Mouse (Mus musculus) liver, embryonic 15.5 days (tissue): ENCODE measurements at regions not wholly inside any gene's neighbourhood (a gene's known extent, or its start where the extent isn't known, plus 50 kb on each side); places are given as distances from the start of the nearest gene placed in this dataset.
"Not testable (repeated sequence)": the region's sequence is repeated elsewhere in the genome, so short reads cannot be mapped to it uniquely, and the experiment has no call there.

Source experiments
- ATAC-seq: fragments of 200-750 bp; cut with Nextera tagmentation; 2 replicates; pipeline ENCODE4 v1.8.0; 2017; ENCODE audit warnings: moderate number of reproducible peaks, mild to moderate bottlenecking, moderate library complexity; ENCODE audit not compliant: insufficient read depth
- H3K27ac ChIP-seq: fragments of 300-500 bp; sonication (generic); replicated peaks from 2 replicates; pipeline ENCODE4 v1.5.1; 2015; ENCODE audit warnings: mild to moderate bottlenecking, inconsistent platforms
- H3K27me3 ChIP-seq: fragments of 300-500 bp; sonication (generic); 2 replicates; pipeline ENCODE4 v1.6.1; 2015; ENCODE audit warnings: mild to moderate bottlenecking, inconsistent platforms
- H3K36me3 ChIP-seq: fragments of 300-500 bp; sonication (generic); replicated peaks from 2 replicates; pipeline ENCODE4 v1.6.1; 2015; ENCODE audit warnings: moderate library complexity, mild to moderate bottlenecking, inconsistent platforms
- H3K4me1 ChIP-seq: fragments of 300-500 bp; sonication (generic); replicated peaks from 2 replicates; pipeline ENCODE4 v1.6.1; 2015; ENCODE audit warnings: inconsistent platforms
- H3K4me2 ChIP-seq: fragments of 300-500 bp; sonication (generic); 2 replicates; pipeline ENCODE4 v1.6.1; 2015; ENCODE audit warnings: moderate library complexity, mild to moderate bottlenecking, inconsistent platforms
- H3K4me3 ChIP-seq: fragments of 300-500 bp; sonication (generic); replicated peaks from 2 replicates; pipeline ENCODE4 v1.5.1; 2015; ENCODE audit warnings: mild to moderate bottlenecking, inconsistent platforms
- H3K9ac ChIP-seq: fragments of 300-500 bp; sonication (generic); 2 replicates; pipeline ENCODE4 v1.6.1; 2015; ENCODE audit warnings: moderate library complexity, mild to moderate bottlenecking, inconsistent platforms
- H3K9me3 ChIP-seq: fragments of 300-500 bp; sonication (generic); replicated peaks from 2 replicates; pipeline ENCODE4 v1.6.1; 2016; ENCODE audit warnings: inconsistent platforms
- WGBS: fragments of 180-500 bp; shearing (Covaris S2); methylation state at CpG from one replicate; pipeline ENCODE4 v1.1.7; 2015; ENCODE audit warnings: mixed read lengths; ENCODE audit not compliant: insufficient replicate concordance; 5-methylcytosine and 5-hydroxymethylcytosine counted together

GRCm38 (mm10) chr7:36224416-36224815, 421.6 kb upstream of the Zfp507 start:
- H3K9me3 ChIP-seq = no peaks in the 10 kb centered on the region
- 74% methylated on average over 8 of the region's 8 CpGs for WGBS
- no peaks in the 10 kb centered on the region for H3K36me3 ChIP-seq
- no peak overlapping the region for H3K4me3 ChIP-seq
- no peak overlapping the region for H3K27ac ChIP-seq
- no peaks in the 10 kb centered on the region for H3K4me1 ChIP-seq
- H3K27me3 ChIP-seq = no peaks in the 10 kb centered on the region
- no peak overlapping the region for H3K9ac ChIP-seq
- no peak for ATAC-seq
- no peak overlapping the region for H3K4me2 ChIP-seq

- Histone ChIP-seq H3K27ac (no peak overlapping the region), H3K9ac (no peak overlapping the region), H3K27me3 (no peaks in the 10 kb centered on the region), H3K4me2 (no peak overlapping the region), H3K36me3 (no peaks in the 10 kb centered on the region), H3K9me3 (no peaks in the 10 kb centered on the region), H3K4me3 (no peak overlapping the region), H3K4me1 (no peaks in the 10 kb centered on the region)
- no peak for ATAC-seq
- WGBS = 39% methylated on average over 2 of the region's 2 CpGs
Observed at GRCm38 (mm10) chr7:36218386-36218785, 415.6 kb upstream of the Zfp507 start.

GRCm38 (mm10) chr7:36210034-36210433, 407.2 kb upstream of the Zfp507 start:
- no peaks in the 10 kb centered on the region for H3K27me3 ChIP-seq
- H3K4me1 ChIP-seq = no peaks in the 10 kb centered on the region
- H3K9me3 ChIP-seq = no peaks in the 10 kb centered on the region
- no peak for ATAC-seq
- no peak overlapping the region for H3K4me2 ChIP-seq
- H3K36me3 ChIP-seq = no peaks in the 10 kb centered on the region
- 63% methylated on average over 4 of the region's 4 CpGs for WGBS
- H3K4me3 ChIP-seq = no peak overlapping the region
- H3K9ac ChIP-seq = no peak overlapping the region
- H3K27ac ChIP-seq = no peak overlapping the region

GRCm38 (mm10) chr7:36207525-36208260, 404.9 kb upstream of the Zfp507 start:
- H3K4me1 ChIP-seq = no peaks in the 10 kb centered on the region
- WGBS = 70% methylated on average over 17 of the region's 17 CpGs
- H3K27me3 ChIP-seq = no peaks in the 10 kb centered on the region
- no peak for ATAC-seq
- H3K9me3 ChIP-seq = no peaks in the 10 kb centered on the region
- H3K4me2 ChIP-seq = no peak overlapping the region
- H3K9ac ChIP-seq = no peak overlapping the region
- H3K36me3 ChIP-seq = no peaks in the 10 kb centered on the region
- no peak overlapping the region for H3K27ac ChIP-seq
- no peak overlapping the region for H3K4me3 ChIP-seq

GRCm38 (mm10) chr7:36198091-36198700, 395.4 kb upstream of the Zfp507 start:
- 70% methylated on average over 16 of the region's 16 CpGs for WGBS
- H3K27ac ChIP-seq = no peak overlapping the region
- no peak overlapping the region for H3K9ac ChIP-seq
- no peaks in the 10 kb centered on the region for H3K27me3 ChIP-seq
- no peak overlapping the region for H3K4me2 ChIP-seq
- no peaks in the 10 kb centered on the region for H3K4me1 ChIP-seq
- H3K4me3 ChIP-seq = no peak overlapping the region
- no peaks in the 10 kb centered on the region for H3K36me3 ChIP-seq
- no peak for ATAC-seq
- no peaks in the 10 kb centered on the region for H3K9me3 ChIP-seq

- Histone ChIP-seq H3K9me3 (no peaks in the 10 kb centered on the region), H3K36me3 (no peaks in the 10 kb centered on the region), H3K4me2 (no peak overlapping the region), H3K27me3 (no peaks in the 10 kb centered on the region), H3K4me3 (no peak overlapping the region), H3K9ac (no peak overlapping the region), H3K4me1 (no peaks in the 10 kb centered on the region), H3K27ac (no peak overlapping the region)
- 78% methylated on average over 18 of the region's 18 CpGs for WGBS
- ATAC-seq = no peak
Observed at GRCm38 (mm10) chr7:36196154-36196720, 393.4 kb upstream of the Zfp507 start.

GRCm38 (mm10) chr7:36192645-36193044, 389.8 kb upstream of the Zfp507 start:
- Histone ChIP-seq H3K4me3 (no peak overlapping the region), H3K9ac (no peak overlapping the region), H3K27ac (no peak overlapping the region), H3K36me3 (no peaks in the 10 kb centered on the region), H3K4me2 (no peak overlapping the region), H3K4me1 (no peaks in the 10 kb centered on the region), H3K9me3 (no peaks in the 10 kb centered on the region), H3K27me3 (no peaks in the 10 kb centered on the region)
- WGBS = 57% methylated on average over 8 of the region's 8 CpGs
- no peak for ATAC-seq

- no peak overlapping the region for H3K4me2 ChIP-seq
- 35% methylated on average over 7 of the region's 7 CpGs for WGBS
- H3K27ac ChIP-seq = no peak overlapping the region
- H3K27me3 ChIP-seq = no peaks in the 10 kb centered on the region
- H3K9ac ChIP-seq = no peak overlapping the region
- H3K4me3 ChIP-seq = no peak overlapping the region
- no peaks in the 10 kb centered on the region for H3K4me1 ChIP-seq
- H3K9me3 ChIP-seq = no peaks in the 10 kb centered on the region
- ATAC-seq = no peak
- no peaks in the 10 kb centered on the region for H3K36me3 ChIP-seq
Observed at GRCm38 (mm10) chr7:36177947-36178346, 375.1 kb upstream of the Zfp507 start.

GRCm38 (mm10) chr7:36175296-36175695, 372.5 kb upstream of the Zfp507 start:
- Histone ChIP-seq H3K9me3 (no peaks in the 10 kb centered on the region), H3K27ac (no peak overlapping the region), H3K27me3 (no peaks in the 10 kb centered on the region), H3K36me3 (no peaks in the 10 kb centered on the region), H3K4me1 (no peaks in the 10 kb centered on the region), H3K4me3 (no peak overlapping the region), H3K4me2 (no peak overlapping the region), H3K9ac (no peak overlapping the region)
- 61% methylated on average over 4 of the region's 4 CpGs for WGBS
- ATAC-seq = no peak

GRCm38 (mm10) chr7:36172511-36172910, 369.7 kb upstream of the Zfp507 start:
- H3K4me1 ChIP-seq, H3K4me3 ChIP-seq, ATAC-seq, H3K27ac ChIP-seq, H3K27me3 ChIP-seq, H3K36me3 ChIP-seq, H3K9me3 ChIP-seq, H3K9ac ChIP-seq, H3K4me2 ChIP-seq: not testable (repeated sequence)
- WGBS = 42% methylated on average over 2 of the region's 2 CpGs

GRCm38 (mm10) chr7:36157270-36157945, 354.6 kb upstream of the Zfp507 start:
- H3K9ac ChIP-seq = no peak overlapping the region
- no peak for ATAC-seq
- 73% methylated on average over 22 of the region's 22 CpGs for WGBS
- no peak overlapping the region for H3K4me3 ChIP-seq
- H3K4me2 ChIP-seq = no peak overlapping the region
- H3K36me3 ChIP-seq = no peaks in the 10 kb centered on the region
- H3K9me3 ChIP-seq = no peaks in the 10 kb centered on the region
- H3K27me3 ChIP-seq = no peaks in the 10 kb centered on the region
- H3K27ac ChIP-seq = no peak overlapping the region
- H3K4me1 ChIP-seq = no peaks in the 10 kb centered on the region
